Mouse (Mus musculus) yolk sac, embryonic 10.5 days (tissue): ENCODE measurements at regions not wholly inside any gene's neighbourhood (a gene's known extent, or its start where the extent isn't known, plus 50 kb on each side); places are given as distances from the start of the nearest gene placed in this dataset.

ENCODE experiments used
- DNase-seq: peaks from one replicate; pipeline ENCODE4 v3.0.0-alpha.2; 2017; ENCODE audit warnings: low spot score

- no peak for DNase-seq
These were observed 207.0 kb downstream of the Rplp1 start for GRCm38 (mm10) chr9:61707296-61707695.

GRCm38 (mm10) chr9:61706263-61706755, 208.0 kb downstream of the Rplp1 start:
- no peak for DNase-seq

GRCm38 (mm10) chr9:61705586-61706233, 208.6 kb downstream of the Rplp1 start:
- no peak for DNase-seq

- no peak for DNase-seq
These were observed 211.0 kb downstream of the Rplp1 start for GRCm38 (mm10) chr9:61703301-61703700.

- DNase-seq = no peak
These were observed 211.9 kb downstream of the Rplp1 start for GRCm38 (mm10) chr9:61702280-61702966.

GRCm38 (mm10) chr9:61700576-61700975, 213.8 kb downstream of the Rplp1 start:
- no peak for DNase-seq

GRCm38 (mm10) chr9:61699618-61700017, 214.7 kb downstream of the Rplp1 start:
- no peak for DNase-seq

- DNase-seq = peak; percentile 49
These were observed 216.4 kb downstream of the Rplp1 start for GRCm38 (mm10) chr9:61697959-61698358.

- DNase-seq = no peak
These were observed 217.5 kb downstream of the Rplp1 start for GRCm38 (mm10) chr9:61696831-61697230.

- no peak for DNase-seq
These were observed 218.5 kb downstream of the Rplp1 start for GRCm38 (mm10) chr9:61695821-61696220.

- no peak for DNase-seq
These were observed 219.0 kb downstream of the Rplp1 start for GRCm38 (mm10) chr9:61695381-61695791.

- no peak for DNase-seq
These were observed 220.1 kb downstream of the Rplp1 start for GRCm38 (mm10) chr9:61694206-61694605.

GRCm38 (mm10) chr9:61690786-61691185, 223.6 kb downstream of the Rplp1 start:
- no peak for DNase-seq

GRCm38 (mm10) chr9:61689939-61690338, 224.4 kb downstream of the Rplp1 start:
- DNase-seq = no peak

- DNase-seq = no peak
These were observed 224.8 kb downstream of the Rplp1 start for GRCm38 (mm10) chr9:61689516-61689915.

GRCm38 (mm10) chr9:61683557-61683956, 230.8 kb downstream of the Rplp1 start:
- no peak for DNase-seq

GRCm38 (mm10) chr9:61682744-61683259, 231.5 kb downstream of the Rplp1 start:
- no peak for DNase-seq

- no peak for DNase-seq
These were observed 232.0 kb downstream of the Rplp1 start for GRCm38 (mm10) chr9:61682316-61682715.

GRCm38 (mm10) chr9:61681406-61681805, 232.9 kb downstream of the Rplp1 start:
- DNase-seq = no peak

GRCm38 (mm10) chr9:61680911-61681311, 233.4 kb downstream of the Rplp1 start:
- DNase-seq = no peak

GRCm38 (mm10) chr9:61679686-61680085, 234.7 kb downstream of the Rplp1 start:
- DNase-seq = no peak

- DNase-seq = no peak
These were observed 236.7 kb downstream of the Rplp1 start for GRCm38 (mm10) chr9:61677603-61678002.

GRCm38 (mm10) chr9:61677037-61677436, 237.3 kb downstream of the Rplp1 start:
- DNase-seq = no peak
